Mouse (Mus musculus) cerebellum, adult 2 months (tissue): ENCODE data around the gene Dennd1a. TPM values are rescaled to one million over a fixed set of nuclear protein-coding genes. Genes with fewer than 3 reads are reported as not detected.

Experiments used
- DNase-seq, 2 experiments: peaks; one replicate each; pipeline ENCODE4 v3.0.0; 2021
- H3K27ac ChIP-seq: fragments of 200-500 bp; 2 replicates; pipeline ENCODE4 v1.5.1; 2012; ENCODE audit warnings: low read length, control low read depth, inconsistent platforms; ENCODE audit not compliant: insufficient read depth
- H3K27me3 ChIP-seq: fragments of 200-500 bp; 2 replicates; pipeline ENCODE4 v1.6.1; 2012; ENCODE audit warnings: inconsistent platforms, mild to moderate bottlenecking, low read length, moderate library complexity; ENCODE audit not compliant: control insufficient read depth, insufficient read depth
- H3K4me1 ChIP-seq: fragments of 200-500 bp; 2 replicates; pipeline ENCODE4 v1.6.1; 2011; ENCODE audit warnings: low read length; ENCODE audit not compliant: control insufficient read depth, insufficient read depth
- H3K4me3 ChIP-seq: fragments of 200-500 bp; replicated peaks from 2 replicates; pipeline ENCODE3; 2011; ENCODE audit warnings: mild to moderate bottlenecking, low read depth, low read length, control low read depth; ENCODE audit not compliant: insufficient read depth
- CTCF ChIP-seq: fragments of 200-500 bp; IDR thresholded peaks from 2 replicates; pipeline ENCODE4 v1.5.1; 2011; ENCODE audit warnings: low read depth, mild to moderate bottlenecking, control low read depth, low read length, moderate library complexity, borderline replicate concordance; ENCODE audit not compliant: insufficient read depth
- POLR2A ChIP-seq: fragments of 200-500 bp; IDR thresholded peaks from 2 replicates; pipeline ENCODE4 v1.6.1; 2011; ENCODE audit warnings: low read length, control low read depth, borderline replicate concordance; ENCODE audit not compliant: insufficient read depth
- WGBS: fragments of 180-500 bp; shearing (Covaris S2); methylation state at CpG from one replicate; pipeline ENCODE4 v1.1.7; 2018; 5-methylcytosine and 5-hydroxymethylcytosine counted together
- polyA plus RNA-seq: library from polyadenylated mRNA; depleted of rRNA; stranded (reverse); fragments of >200 nt; gene quantifications from 2 replicates; pipeline ENCODE4 v1.2.3, GENCODE M21; 2012

Dennd1a gene
- polyA plus RNA-seq, 1 experiment = 38.0 TPM

GRCm38 (mm10) chr2:37788176-37788962 is 498.8 kb downstream of the Dennd1a start:
- Histone ChIP-seq H3K4me1 (peaks cover 38% of the 10 kb centered on the region), H3K27ac (no peak overlapping the region), H3K4me3 (no peak overlapping the region), H3K27me3 (no peaks in the 10 kb centered on the region)
- peak; percentile 61 to 80 for DNase-seq
- 33% methylated on average over 7 of the region's 7 CpGs for WGBS
- TF ChIP-seq POLR2A = no peak
- no peak for TF ChIP-seq CTCF

- Histone ChIP-seq H3K27ac (no peak overlapping the region), H3K4me1 (peaks cover 37% of the 10 kb centered on the region), H3K27me3 (no peaks in the 10 kb centered on the region), H3K4me3 (peak overlapping the region; percentile 42)
- no peak for DNase-seq
- no peak for TF ChIP-seq CTCF
- TF ChIP-seq POLR2A = no peak
- 28% methylated on average over 52 of the region's 52 CpGs for WGBS
Measured at GRCm38 (mm10) chr2:37786461-37786860, 500.7 kb downstream of the Dennd1a start.

DNA sequence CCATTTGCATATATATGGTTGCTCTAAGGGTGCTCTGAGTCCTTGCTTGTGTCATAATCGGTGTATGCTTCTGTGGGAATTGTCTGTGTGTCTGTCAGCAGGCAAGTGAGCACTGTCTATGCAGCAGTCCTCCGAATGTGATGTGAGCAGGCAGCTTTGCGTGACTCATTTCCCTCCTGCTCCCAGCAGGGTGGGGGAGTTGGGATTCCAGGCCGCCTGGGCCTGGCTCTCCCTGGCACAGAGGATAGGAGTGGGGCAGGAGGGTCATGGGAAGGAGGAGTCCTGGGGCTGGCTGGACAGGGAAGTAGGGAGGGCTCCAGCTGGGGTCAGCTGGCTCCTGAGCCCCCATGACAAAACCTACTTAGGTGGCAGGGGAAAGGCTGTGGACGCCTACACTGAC is 502.7 kb downstream of the Dennd1a start:
- Histone ChIP-seq H3K27me3 (no peaks in the 10 kb centered on the region), H3K27ac (no peak overlapping the region), H3K4me3 (no peak overlapping the region), H3K4me1 (peaks cover 17% of the 10 kb centered on the region)
- TF ChIP-seq CTCF = no peak
- no peak for TF ChIP-seq POLR2A
- no peak for DNase-seq
- 56% methylated on average over 5 of the region's 5 CpGs for WGBS

DNA sequence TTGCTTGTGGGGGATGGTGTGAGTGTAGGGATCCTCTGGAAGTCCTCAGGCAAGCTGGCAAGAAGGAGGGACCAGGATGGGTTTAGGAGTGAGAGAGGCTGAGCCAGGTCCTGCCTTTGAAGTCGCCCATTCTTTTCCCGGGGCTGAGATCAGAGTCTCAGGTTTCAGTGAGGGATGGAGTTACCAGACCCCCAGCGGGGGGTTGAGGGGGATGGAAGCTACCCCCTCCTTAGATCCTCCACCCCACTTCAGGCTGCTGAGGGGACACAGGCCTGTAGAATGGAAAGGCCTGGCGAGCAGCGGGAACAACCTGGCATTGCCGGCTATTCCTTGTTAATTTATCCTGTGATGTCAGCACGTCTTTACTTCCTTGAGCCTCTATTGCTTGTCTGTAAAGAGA is 505.2 kb downstream of the Dennd1a start:
- H3K27me3 ChIP-seq = no peaks in the 10 kb centered on the region
- TF ChIP-seq CTCF (no peak), POLR2A (no peak)
- WGBS = 77% methylated on average over 7 of the region's 7 CpGs
- no peak for DNase-seq
- no peak overlapping the region for H3K4me3 ChIP-seq
- peaks cover 6% of the 10 kb centered on the region; the same call in 1 of the 2 replicates for H3K4me1 ChIP-seq
- H3K27ac ChIP-seq = no peak overlapping the region

DNA sequence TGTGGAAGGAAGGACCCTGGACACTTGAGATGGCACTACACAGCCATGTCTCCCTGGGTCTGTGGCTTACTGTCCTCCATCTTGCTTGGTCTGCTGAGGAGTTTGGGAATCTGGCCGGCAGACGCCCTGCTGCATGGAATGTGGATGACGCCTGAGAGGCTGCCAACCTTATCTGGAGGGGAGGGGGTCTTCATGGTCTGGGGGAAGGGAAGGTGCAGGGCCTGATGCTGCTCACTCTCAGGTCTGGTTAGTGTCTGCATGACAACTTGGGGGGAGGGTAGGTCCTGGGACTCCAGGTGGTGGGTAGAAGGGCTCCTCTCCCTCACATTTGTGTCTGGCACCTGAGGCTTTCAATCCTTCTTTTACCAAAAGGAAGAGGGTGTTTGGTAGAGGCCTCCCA is 505.8 kb downstream of the Dennd1a start:
- H3K4me1 ChIP-seq = peaks cover 10% of the 10 kb centered on the region
- no peak overlapping the region for H3K4me3 ChIP-seq
- no peak for TF ChIP-seq CTCF
- no peak for TF ChIP-seq POLR2A
- no peaks in the 10 kb centered on the region for H3K27me3 ChIP-seq
- no peak overlapping the region for H3K27ac ChIP-seq
- 92% methylated on average over 3 of the region's 3 CpGs for WGBS
- no peak for DNase-seq

- H3K4me3 ChIP-seq = no peak overlapping the region
- TF ChIP-seq POLR2A (no peak), CTCF (no peak)
- 44% methylated on average over 14 of the region's 14 CpGs for WGBS
- no peak for DNase-seq
- H3K27ac ChIP-seq = no peak overlapping the region
- no peaks in the 10 kb centered on the region for H3K27me3 ChIP-seq
- H3K4me1 ChIP-seq = peaks cover 13% of the 10 kb centered on the region
Measured at GRCm38 (mm10) chr2:37780270-37780929, 506.8 kb downstream of the Dennd1a start.

GRCm38 (mm10) chr2:37777958-37778720 is 509.1 kb downstream of the Dennd1a start:
- Histone ChIP-seq H3K27ac (no peak overlapping the region), H3K4me3 (no peak overlapping the region), H3K4me1 (peaks cover 13% of the 10 kb centered on the region), H3K27me3 (no peaks in the 10 kb centered on the region)
- no peak for DNase-seq
- 66% methylated on average over 10 of the region's 10 CpGs for WGBS
- no peak for TF ChIP-seq POLR2A
- no peak for TF ChIP-seq CTCF
